Mouse (Mus musculus): ENCODE data around the gene Ksr2.

- TF ChIP-seq CTCF (IDR thresholded peaks at IDR 0.05; ENCODE audit: low read depth, low read length) (no peak), GATA1 (IDR thresholded peaks at IDR 0.05; ENCODE audit: borderline replicate concordance, low read length) (no peak)
Observed at GRCm38 (mm10) chr5:117566051-117566665, 152.4 kb downstream of the Ksr2 start.

All from G1E (cell line).